Mouse (Mus musculus) left cerebral cortex, adult 8-10 months (tissue): ENCODE measurements around the gene Acad10. TPM values are rescaled to one million over a fixed set of nuclear protein-coding genes. Genes with fewer than 3 reads are reported as not detected.
A peak's percentile ranks its signal among the peaks of the same experiment; 100 is the strongest.
"Not testable (repeated sequence)": the region's sequence is repeated elsewhere in the genome, so short reads cannot be mapped to it uniquely, and the experiment has no call there.

Experiments
- DNase-seq, 2 experiments: peaks; one replicate each; pipeline ENCODE4 v3.0.0; 2022; ENCODE audit warnings: low spot score in 2 of 2
- total RNA-seq, 4 experiments: library from RNA; stranded (reverse); gene quantifications; 2 replicates each; pipeline ENCODE4 v1.2.4; 2022

Acad10 gene
- total RNA-seq = 1 to 10 TPM; 3.9 to 5.6 (median 4.6) TPM

DNA sequence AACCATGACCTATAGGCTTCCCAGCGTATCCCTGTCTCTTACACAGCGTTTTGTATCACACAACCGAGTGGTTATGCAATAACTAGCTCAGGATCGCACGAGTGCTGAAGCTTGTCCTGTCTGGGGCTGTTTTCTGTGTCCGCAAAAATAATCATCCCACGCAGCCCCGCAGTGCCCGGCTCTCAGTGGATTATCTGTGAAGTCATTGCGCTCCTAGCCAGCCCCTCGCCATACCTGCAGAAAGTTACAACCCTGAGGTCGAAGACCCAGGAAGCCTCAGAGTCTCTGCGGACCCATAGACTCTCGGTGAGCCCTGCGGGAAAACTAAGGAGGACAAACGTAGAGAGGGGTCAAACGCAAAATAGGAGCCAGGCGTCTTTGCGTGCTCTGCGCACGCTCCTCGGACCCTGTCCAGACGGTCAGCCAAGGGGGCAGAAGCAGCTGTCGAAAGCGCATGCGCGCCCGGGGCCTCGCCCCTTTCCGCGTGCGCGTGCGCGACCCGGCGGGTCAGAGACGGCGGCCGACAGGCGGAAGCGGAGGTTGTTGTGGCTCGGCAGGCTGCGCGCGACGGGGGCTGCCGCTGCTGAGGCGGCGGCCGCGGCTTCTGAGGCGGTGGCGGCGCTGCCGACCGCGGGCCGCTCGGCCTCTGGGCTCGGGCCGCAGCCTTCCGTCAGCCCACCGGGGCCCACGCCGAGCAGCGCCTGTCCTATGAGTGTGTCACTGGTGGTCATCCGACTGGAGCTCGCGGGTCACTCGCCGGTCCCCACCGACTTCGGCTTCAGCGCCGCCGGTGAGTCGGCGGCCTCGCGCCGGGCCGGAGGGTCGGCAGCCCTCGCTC lies at the start of gene Acad10, which contains the start of gene Brap:
Gene Acad10 (minus strand): TSS at position 456 of the 838 bp plus-strand sequence.
Gene Brap (plus strand): TSS at position 505 of the 838 bp plus-strand sequence.
- peak; percentile 90 to 93 for DNase-seq

DNA sequence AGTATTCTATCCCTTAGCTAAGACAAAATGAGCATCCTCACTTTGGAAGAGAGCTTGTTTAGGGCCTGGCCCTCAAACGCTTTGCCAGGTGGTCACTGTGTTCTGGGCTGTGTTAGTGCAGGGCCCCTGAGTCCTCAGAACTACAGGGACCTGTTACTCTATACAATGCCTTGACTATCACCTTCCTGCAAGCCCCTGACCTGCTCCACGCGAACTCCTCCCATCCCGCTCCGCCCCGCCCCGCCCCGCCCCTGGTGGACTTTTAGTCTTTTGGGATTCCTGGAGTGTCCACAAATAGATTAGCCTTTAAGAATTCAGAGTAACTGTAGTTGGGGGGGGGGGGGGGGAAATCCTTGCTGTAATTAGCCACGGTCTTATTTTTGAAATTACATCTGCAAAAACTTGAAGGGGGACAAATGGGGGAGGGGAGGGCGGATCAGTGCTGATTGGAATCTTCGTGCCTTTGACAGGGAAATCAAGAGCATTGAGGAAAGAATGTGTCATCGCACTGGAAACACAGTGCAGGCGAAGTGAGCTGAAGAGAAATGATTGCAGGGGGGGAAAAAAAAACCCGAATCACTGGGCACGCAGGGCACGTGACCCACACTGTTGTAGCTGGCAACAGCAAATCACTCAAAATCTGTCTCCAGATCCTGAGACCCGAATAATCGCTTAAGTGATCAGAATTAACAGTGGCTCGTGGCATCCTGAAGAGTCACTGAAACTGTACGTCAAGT lies 44.4 kb upstream of the Acad10 start:
- no peak for DNase-seq

DNA sequence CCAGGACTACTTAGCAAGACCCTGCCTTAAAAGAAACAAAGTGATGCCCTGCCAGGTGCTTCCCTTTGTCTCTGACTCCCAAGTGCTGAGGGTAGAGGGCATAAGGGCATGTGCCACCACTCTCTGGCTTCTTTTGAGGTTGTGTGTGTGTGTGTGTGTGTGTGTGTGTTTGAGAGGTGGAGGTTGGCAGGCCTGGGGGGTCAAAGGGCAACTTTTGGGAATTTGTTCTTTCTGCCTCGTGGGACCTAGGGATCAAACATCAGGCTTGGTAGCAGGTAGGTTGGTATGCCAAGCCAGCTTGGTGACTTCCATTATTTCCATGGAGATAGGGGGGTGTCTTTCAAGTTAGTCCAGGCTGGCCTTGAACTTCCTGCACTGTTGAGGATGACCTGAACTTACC lies 43.0 kb upstream of the Acad10 start:
- DNase-seq = no peak

DNA sequence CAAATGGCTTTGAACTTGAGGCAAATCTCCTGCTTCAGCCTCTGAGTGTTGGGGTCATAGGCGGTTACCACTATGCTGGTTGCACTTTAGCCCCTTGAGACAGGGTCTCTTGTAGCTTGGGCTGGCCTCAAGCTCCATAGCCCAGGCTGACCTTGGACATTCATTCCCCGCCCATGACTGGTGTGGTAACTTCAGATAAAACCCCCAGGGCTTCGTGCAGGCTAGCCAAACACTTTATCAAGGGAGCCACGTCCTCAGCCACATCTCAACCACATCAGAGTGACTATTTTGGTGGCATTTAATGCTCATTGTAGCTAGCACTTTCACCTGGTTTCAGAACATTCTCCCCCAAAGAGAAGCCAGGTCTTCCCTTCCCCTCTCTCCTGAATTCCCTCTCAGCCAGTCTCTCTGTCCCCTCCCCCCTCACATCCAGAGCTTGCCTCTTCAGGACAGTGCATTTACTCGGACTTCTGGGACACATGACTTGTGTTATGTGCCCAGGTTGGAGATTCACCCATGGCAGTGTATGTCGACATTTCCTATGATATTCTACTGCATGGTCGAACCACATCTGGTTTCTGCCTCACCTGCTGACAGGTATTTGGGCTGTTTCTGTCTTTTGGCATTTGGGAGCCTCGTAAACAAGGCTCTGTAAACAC lies 40.9 kb upstream of the Acad10 start:
- no peak for DNase-seq

DNA sequence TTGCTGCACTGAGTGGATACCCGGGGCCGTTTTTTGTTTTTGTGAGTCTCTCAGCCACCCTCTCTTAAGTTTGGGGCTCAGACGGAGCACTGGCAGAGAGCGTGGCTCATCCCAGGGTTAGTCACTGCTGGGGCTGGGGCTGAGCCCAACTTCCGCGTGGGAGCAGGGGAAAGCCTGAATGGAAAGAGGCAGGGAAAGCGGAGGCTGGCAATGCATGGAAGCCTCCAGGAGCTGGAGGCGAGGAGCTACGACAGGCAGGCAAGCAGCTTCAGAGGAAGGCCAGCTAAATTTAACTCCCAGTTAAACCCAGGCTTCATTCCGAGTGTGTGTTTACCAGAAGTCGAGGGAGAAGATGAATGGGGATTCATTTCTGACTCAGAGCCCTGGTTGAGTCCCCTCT lies 40.2 kb upstream of the Acad10 start:
- peak; percentile 42 to 81 for DNase-seq

DNA sequence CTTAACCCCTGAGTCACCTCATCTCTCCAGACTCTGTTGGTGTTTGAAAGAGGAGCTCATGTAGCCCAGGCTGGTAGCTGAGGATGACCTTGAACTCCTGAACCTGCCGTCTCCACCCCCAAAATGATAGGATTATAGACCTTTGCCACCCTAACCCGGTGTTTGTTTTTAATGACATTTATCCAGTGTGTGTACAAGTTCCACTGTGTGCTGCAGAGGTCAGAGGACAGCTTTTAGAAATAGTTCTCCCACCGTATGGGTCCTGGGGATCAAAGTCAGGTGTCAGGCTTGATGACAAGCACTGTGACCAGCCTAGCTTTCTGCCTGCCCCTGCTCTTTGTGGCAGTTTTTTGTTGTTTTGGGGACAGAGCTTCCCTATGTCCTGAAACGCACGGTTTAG lies 39.6 kb upstream of the Acad10 start:
- DNase-seq = no peak

DNA sequence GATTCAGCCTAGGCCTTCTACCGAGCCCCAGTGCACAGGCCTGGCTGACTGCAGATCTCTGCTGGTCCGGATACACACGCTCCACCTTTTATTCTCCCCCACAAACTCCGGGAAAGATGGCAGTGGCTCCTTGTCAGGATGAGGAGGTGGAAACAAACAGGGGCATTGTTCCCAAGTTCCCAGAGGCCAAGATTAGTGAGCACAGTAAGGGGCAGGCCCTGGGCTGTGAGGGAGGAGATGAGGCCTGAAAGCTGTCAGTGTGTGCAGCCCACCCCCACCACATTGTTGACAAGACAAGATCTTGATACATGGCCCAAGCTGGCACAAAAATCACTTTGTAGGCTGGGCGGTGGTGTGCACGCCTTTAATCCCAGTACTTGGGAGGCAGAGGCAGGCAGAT lies 36.4 kb upstream of the Acad10 start:
- DNase-seq = no peak

DNA sequence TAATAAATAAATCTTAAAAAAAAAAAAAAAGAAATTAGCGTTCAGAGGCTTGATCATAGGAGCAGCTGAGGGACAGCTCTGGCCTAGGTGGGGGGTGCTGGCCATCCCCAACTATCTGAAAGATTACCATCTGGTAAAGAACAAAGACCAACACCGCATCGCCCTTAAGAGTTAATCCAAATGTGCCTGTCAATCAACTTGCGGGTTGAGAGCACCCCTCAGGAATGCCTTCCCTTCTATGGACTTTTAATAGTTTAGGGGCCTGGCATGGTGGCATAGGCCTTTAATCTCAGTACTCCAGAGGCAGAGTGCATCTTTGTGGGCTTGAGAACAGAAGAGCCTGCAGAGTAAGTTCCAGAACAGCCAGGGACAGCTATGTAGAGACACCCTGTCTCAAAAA lies 32.6 kb upstream of the Acad10 start:
- no peak for DNase-seq

DNA sequence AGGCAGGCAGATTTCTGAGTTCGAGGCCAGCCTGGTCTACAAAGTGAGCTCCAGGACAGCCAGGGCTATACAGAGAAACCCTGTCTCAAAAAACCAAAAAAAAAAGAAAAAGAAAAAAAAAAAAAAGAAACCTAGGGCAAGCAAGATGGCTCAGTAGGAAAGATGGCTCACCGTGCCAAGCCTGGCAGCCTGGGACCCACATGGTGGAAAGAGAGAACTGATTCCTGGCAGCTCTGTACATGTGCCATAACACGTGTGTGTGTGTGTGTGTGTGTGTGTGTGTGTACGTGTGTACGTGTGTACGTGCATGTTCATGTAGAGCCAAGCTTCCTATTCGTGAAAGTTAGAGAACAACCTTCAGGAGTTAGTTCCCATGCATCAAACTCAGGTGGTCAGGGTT lies 31.1 kb upstream of the Acad10 start:
- DNase-seq = not testable (repeated sequence)

DNA sequence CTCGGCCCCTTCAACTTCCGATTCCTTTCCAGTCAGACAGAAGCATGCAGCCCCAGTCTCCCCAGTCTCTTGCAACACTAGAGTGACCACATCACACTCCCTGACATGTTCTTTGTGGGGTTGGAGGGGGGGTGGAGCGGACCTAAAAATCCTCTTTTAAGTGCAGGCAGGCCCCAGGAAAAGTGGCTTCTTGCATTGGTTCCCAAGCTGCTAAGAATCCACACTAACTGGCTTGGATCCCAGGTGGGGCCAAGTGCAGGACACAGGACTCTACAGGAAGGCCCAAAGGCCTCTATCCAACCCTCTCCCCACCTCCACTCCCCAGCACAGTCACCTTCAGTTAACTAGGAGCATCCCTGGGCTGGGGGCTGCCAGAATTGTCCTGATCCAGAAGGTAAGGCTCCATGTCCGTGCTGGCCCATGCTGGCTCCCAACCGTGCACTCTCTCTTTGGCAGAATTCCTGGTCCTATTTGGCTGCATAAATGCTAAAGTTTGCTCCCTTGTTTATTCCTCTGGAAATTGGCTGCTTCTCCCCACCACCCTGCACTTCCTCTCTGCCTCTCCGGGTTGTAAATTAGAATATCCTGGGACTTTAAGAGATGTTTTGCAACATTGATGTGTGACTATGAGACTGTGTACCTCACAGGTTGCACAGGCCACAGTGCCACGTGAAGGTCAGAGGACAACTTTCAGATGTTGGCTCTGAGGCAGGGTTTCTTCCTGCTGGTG lies 30.3 kb upstream of the Acad10 start:
- no peak for DNase-seq

DNA sequence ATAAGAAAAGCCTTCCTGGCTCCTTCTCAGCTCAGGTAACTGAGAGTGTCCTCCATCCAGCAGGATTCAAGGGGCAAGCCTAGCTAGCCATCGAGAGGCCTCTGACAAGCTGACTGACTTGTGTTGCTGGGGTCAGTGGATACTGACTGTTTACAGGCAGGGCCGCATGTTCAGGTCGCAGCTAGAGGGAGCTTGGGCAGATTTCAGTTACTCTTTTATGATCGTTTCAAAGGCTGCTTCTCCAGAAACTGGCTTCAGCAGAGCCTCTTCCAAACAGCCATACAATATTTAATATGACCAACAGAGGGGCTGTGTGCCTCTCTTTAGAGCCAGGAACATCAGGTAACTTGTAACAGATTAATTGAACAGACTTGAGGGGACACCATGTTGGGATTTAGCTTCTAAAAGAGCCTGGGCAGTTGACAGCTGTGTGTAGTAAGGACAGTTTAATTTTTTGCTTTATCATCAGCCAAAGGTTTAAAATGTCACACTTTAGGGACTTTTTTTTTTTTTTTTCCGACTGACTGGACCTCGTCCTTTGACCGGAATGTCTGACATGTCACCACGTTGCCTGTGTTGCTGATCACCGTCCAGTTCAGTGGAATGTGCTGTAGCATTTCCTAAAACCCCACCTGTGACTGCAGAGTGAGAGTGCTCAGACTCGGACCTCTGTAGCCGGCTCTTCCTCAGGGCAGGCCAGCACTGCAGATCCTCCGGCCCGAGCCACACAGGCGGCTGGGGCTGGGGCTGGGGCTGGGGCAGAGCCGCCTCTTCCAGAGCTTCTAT lies 26.0 kb upstream of the Acad10 start:
- DNase-seq = no peak

DNA sequence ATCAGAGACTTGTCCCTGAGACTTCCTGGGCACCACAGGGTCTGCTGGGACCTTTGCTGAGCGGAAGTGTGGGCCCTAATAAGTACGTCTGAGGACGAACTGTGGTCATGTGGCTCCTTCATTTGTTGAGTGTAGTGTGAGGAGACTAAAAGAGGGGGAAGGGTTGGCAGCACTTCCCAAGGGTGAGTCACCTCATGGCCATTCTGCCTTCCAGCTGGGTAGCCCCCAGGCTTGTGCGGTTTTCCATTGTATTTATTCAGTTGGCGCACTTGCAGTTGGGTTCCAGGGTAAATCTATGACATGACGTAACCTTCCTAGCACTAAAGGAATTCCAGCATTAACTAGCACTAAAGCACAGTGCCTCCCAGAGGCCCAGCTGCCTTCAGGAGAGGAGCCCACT lies 25.2 kb upstream of the Acad10 start:
- no peak for DNase-seq

DNA sequence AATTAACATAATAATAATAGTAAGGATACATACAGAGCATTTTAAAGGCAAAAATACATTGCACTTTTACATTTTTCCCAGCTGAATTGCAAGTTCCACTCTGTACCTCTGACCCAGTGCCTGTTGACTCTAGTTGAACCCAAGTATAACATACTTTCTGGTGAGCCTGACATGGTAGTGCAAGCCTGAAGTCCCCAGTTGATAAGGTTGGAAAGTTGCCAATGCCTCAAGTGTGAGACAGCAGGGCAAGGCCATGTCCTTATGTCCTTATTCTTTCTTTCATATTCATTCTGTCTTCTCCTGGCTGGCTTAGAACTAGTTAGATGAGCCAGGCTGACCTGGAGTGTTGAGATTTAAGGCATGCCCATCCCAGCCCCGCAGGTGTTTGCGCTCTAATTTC lies 21.9 kb upstream of the Acad10 start:
- DNase-seq = no peak

DNA sequence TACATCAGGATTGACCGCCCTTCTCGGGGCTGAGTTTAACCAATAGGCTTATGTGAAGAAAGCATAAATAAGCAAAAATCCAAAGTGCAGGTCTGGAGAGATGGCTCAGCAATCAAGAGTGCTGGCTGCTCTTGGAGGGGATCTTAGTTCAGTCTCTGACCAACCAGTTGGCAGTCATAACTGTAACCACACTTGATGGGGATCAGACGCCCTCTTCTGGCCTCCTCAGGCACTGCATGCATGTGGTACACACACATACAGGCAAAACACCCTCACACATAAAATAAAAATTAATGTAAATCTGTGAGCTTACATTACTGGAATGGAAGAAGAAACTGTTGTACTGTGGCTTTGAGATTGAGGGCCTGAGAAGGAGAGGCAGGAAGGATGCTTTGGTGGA lies 10.1 kb upstream of the Acad10 start:
- DNase-seq = no peak

DNA sequence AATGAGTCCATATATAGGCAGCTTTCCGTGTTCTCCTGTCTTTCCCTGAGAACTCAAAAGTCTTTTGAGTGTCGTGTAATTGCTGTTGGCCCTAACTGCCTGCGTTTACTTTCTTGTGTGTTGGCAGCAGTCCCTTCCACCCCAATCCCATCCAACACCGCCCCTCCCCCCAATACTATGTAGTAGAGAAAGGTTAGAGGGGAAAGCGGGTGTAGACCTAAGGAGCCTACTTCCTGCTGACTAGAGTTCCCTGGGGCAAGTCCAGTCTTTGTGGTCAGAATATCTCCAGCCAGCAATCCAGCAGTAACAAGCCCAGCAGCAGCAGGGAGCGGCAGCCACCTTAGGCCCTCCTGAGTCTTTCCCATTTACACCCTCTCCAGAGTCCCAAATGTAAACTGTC lies 8.1 kb upstream of the Acad10 start:
- DNase-seq = no peak

DNA sequence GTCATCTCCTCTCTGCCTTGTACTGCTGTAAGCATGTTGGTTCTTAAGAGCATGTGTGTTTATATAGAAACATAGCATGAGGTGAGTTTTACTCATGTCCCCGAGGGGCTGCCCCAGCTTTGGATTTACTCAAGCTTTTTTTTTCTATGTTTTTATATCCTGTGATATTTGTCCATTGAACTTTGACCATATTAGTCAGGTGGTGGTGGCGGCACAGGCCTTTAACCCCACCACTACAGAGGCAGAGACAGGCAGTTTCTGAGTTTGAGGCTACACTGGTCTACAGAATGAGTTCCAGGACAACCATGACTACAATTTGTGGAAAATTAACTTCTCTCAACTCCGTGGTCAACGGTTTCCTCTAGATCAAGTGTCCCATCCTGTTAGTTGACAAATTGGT lies 6.8 kb upstream of the Acad10 start:
- DNase-seq = no peak

DNA sequence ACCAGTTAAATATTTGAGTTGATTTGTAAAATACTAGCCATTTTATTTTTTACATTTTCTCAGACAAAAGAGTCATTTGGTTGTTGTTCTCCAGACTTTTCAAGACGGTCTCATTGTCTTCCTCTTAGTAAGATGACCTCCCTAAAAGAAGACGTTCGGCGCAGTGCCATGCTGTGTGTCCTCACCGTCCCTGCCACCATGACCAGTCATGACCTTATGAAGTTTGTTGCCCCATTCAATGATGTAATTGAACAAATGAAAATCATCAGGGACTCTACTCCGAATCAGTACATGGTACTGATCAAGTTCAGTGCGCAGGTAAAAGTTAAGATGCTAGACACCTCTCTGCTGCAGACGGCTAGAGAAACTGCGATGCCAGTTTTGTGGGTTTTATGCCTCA lies 4.7 kb upstream of the Acad10 start:
- DNase-seq = no peak

DNA sequence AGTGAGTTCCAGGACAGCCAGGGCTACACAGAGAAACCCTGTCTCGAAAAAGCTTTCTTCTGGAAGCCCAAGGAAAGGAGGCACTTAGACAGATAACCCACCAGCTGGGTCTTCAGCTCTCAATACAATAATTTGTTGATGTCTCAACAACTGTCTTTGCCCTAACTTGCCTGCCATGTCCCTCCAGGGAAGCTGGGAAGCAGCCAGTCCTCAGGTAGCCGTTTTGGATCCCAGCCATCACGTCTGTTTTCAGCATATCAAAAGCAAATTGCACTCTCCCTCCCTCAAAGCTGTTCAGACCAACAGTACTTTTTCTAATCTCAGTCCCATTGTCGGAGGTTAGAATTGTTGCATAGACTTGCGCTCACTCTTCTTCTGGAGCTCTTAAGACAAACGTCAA lies 3.8 kb upstream of the Acad10 start:
- no peak for DNase-seq

DNA sequence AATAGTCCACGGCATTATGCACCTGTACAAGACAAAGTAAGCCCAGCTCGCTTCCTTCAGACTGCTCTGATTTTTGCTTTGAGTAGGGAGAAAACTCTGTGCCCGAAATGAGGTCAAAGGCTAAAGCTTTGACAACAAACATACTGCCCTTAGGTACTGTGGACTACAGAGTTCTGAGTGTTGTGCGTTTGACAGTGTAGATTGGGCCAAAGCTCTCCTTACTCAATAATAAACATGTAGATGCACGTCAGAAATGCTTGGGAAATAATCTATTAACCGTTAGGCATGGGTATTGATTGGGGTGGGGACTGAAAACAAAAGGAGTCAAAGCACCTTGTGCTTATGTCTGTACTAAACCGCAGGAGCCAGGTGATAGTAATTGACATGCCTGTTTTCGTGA lies 3.1 kb upstream of the Acad10 start:
- DNase-seq = no peak

DNA sequence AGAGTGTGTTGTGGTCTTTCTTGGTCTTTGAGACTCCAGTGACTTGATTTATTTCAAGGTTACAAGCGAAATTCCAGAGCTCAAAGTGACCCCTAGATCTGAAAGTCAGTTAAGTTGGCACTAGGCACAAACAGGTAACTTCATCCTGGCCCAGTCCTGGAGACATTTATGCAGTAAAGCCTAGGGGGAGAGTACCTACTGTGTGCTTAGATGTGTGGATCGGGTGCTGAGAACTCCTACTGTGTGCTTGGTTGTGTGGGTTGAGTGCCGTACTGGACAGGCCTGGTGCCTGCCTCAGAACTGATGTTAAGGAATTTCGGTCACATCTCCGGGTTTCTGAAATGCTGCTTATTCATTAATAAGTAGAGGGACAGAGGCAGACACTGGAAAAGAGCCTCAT lies 1.2 kb upstream of the Acad10 start:
- DNase-seq = no peak

DNA sequence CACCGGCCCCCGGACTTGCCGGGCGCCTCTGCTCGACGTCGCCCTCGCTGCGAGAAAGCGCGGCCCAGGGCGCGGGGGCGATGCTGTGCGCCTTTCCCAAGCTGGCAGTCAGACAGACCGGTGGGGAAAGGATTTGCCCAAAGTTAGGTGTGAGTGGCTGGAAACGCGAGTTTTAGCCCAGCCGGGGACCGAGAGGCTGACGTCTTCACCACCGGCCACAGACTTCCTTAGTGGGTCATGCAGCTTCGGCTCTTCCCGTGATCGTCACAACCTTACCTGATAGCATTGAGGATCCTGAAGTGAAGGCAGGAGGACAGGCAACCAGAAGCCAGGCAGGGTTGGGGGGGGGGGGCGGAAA lies 562 bp upstream of the Acad10 start:
- DNase-seq = no peak
